13 mouse cellular contexts compared by ENCODE assay signal in the genomic region with DNA sequence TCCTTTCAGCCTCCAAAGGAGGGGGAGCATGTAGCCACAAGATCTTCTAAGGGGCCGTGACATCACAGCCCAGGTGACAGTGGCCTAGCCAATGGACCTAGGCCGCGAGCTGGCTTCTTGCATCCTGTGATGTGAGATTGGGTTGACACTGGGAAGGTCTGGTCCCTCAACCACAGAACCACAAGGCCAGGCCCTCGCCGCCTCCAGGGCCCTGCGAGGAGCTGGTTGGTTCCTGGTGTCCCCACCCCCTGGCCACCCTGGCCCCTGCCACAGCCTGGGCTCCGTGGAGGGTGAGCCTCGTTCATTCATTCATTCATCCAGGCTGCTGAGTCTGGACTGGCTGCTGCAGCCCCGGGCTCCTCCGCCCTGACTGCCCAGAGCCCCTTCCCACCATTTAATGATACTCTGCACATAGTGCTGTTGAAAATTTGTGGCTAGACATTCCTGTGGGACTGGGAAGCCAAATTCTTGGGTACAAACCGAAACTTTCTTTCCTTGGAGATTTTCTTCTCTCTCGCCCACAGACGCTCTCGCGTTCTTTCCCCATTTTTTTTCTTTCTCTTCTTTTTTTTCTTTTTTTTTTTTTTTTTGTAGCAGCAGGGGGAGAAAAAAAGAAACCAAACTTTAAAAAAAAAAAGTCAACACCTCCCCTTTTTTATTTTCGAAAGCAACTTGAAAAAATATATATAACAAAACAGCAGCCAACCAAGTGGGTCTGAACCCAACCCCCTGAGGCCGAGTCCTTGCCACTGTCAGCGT. TPM values are rescaled to one million over a fixed set of nuclear protein-coding genes. Genes with fewer than 3 reads are reported as not detected.
DNase-seq lines count a peak whose midpoint lies in the region; ATAC-seq and TF ChIP-seq lines count a peak whose summit lies in the region.
"Had no signal": no experiment of that assay in that cellular context is flagged by ENCODE, and none has a peak within 500 bp of the region (broad histone marks: within the 10 kb centered on the region; RNA-seq: fewer than 3 reads in every experiment).

Gene Runx3 (plus strand): TSS at position 311 of the 759 bp plus-strand sequence.

- H3K27ac ChIP-seq in heart, embryonic 16.5 days (ENCODE audit: low read length): no peak within 1 kb of the TSS
- peak within 1 kb of the TSS; percentile 81 for H3K27ac ChIP-seq in embryonic facial prominence, embryonic 13.5 days
- H3K27ac ChIP-seq in gastrocnemius, adult 2 months: no peak within 1 kb of the TSS
- H3K27ac ChIP-seq: heart, adult 2 months; midbrain, embryonic 12.5 days; stomach, embryonic 15.5 days had no signal

- intact Hi-C loops in heart, postnatal 10 days (cut with DNase I): no loop called here
- intact Hi-C loops in gastrocnemius, adult 2 months (cut with DNase I): no loop called here

- H3K4me3 ChIP-seq in heart, embryonic 16.5 days (ENCODE audit: low read length): no peak within 1 kb of the TSS
- 0 out of 2 replicates have a peak within 1 kb of the TSS, but pooled peaks have one; percentile 2 for H3K4me3 ChIP-seq in embryonic facial prominence, embryonic 13.5 days
- H3K4me3 ChIP-seq in gastrocnemius, adult 2 months: no peak within 1 kb of the TSS
- H3K4me3 ChIP-seq: heart, adult 2 months; midbrain, embryonic 12.5 days; stomach, embryonic 15.5 days had no signal

- no peak for TF ChIP-seq CTCF in gastrocnemius, adult 2 months (IDR thresholded peaks at IDR 0.05)

- no peak within 1 kb of the TSS for H3K9ac ChIP-seq in heart, embryonic 16.5 days (ENCODE audit: low read length)
- peak within 1 kb of the TSS; percentile 27; the same call in 1 of the 2 replicates for H3K9ac ChIP-seq in embryonic facial prominence, embryonic 13.5 days
- H3K9ac ChIP-seq: midbrain, embryonic 12.5 days; stomach, embryonic 15.5 days had no signal

- no peaks in the 10 kb centered on the region for H3K4me1 ChIP-seq in heart, embryonic 16.5 days (ENCODE audit: control insufficient read depth, insufficient read depth, low read length)
- H3K4me1 ChIP-seq in embryonic facial prominence, embryonic 13.5 days: peaks cover 47% of the 10 kb centered on the region
- H3K4me1 ChIP-seq: midbrain, embryonic 12.5 days; stomach, embryonic 15.5 days had no signal

- ATAC-seq in heart, embryonic 16.5 days (replicated peaks; ENCODE audit: extremely low read depth, insufficient read depth, low FRiP score): peak; percentile 25; the same call in 1 of the 2 replicates
- ATAC-seq in embryonic facial prominence, embryonic 13.5 days (ENCODE audit: insufficient number of reproducible peaks, insufficient read depth, low FRiP score, low TSS enrichment, low read depth): peak; percentile 52

- no peaks in the 10 kb centered on the region for H3K9me3 ChIP-seq in heart, embryonic 16.5 days (replicated peaks; ENCODE audit: control insufficient read depth, low read length)
- no peaks in the 10 kb centered on the region for H3K9me3 ChIP-seq in embryonic facial prominence, embryonic 13.5 days
- H3K9me3 ChIP-seq: midbrain, embryonic 12.5 days; stomach, embryonic 15.5 days had no signal

- no peak for DNase-seq in heart, postnatal 10 days
- DNase-seq in lung, postnatal 36 days: peak; percentile 32
- peak; percentile 49 to 74 for DNase-seq in thymus, adult 18-20 months
- no peak for DNase-seq in gastrocnemius, adult 2 months
- no peak for DNase-seq in cerebellum, adult 8-10 months
- no peak for DNase-seq in layer of hippocampus, adult 11-12 months (ENCODE audit: low spot score)
- DNase-seq: cerebellum, adult 9-11 months; kidney, postnatal 36 days had no signal

- no peaks in the 10 kb centered on the region for H3K36me3 ChIP-seq in heart, embryonic 16.5 days (ENCODE audit: control insufficient read depth, insufficient read depth)
- no peaks in the 10 kb centered on the region for H3K36me3 ChIP-seq in embryonic facial prominence, embryonic 13.5 days
- H3K36me3 ChIP-seq: midbrain, embryonic 12.5 days; stomach, embryonic 15.5 days had no signal

- H3K4me2 ChIP-seq in heart, embryonic 16.5 days (ENCODE audit: low read depth, low read length): no peak within 1 kb of the TSS
- H3K4me2 ChIP-seq in embryonic facial prominence, embryonic 13.5 days: peak within 1 kb of the TSS; percentile 32
- H3K4me2 ChIP-seq: midbrain, embryonic 12.5 days; stomach, embryonic 15.5 days had no signal

- WGBS in heart, embryonic 16.5 days: 80% methylated on average over 18 of the region's 18 CpGs
- 63% methylated on average over 18 of the region's 18 CpGs for WGBS in embryonic facial prominence, embryonic 13.5 days

- no peaks in the 10 kb centered on the region for H3K27me3 ChIP-seq in heart, embryonic 16.5 days (ENCODE audit: control insufficient read depth, insufficient read depth, low read length)
- H3K27me3 ChIP-seq in embryonic facial prominence, embryonic 13.5 days: no peaks in the 10 kb centered on the region
- H3K27me3 ChIP-seq: stomach, embryonic 15.5 days had no signal

RNA-seq across cellular contexts. Expression of gene Runx3, which starts in this region (rescaled TPM):
- 0.89 and 1.3 TPM in 2 replicates for polyA plus RNA-seq in heart, embryonic 16.5 days (2015; fragmentation: Nextera tagmentation; extraction: Ambion mirVana)
- total RNA-seq in heart, postnatal 10 days (2021): under 1 TPM; 0.26 to 0.32 TPM
- 3.1 and 3.9 TPM in 2 replicates for polyA plus RNA-seq in embryonic facial prominence, embryonic 13.5 days (2015; fragmentation: Nextera tagmentation; extraction: Ambion mirVana)
- under 1 TPM in 1 of 2 experiments, not detected in 1; 0.17 TPM for total RNA-seq in gastrocnemius, adult 2 months (2021)
- polyA plus RNA-seq: midbrain, embryonic 12.5 days had no signal

Comparison
In these comparisons a context has a peak if more than half of its experiments do, and no peak if none do; other contexts are left out.
1. DNase-seq: peak in lung, postnatal 36 days (single experiment) and thymus, adult 18-20 months (2 of 2); none in heart, postnatal 10 days (0 of 2), gastrocnemius, adult 2 months (single experiment), cerebellum, adult 8-10 months (single experiment) and layer of hippocampus, adult 11-12 months (single experiment).